Mouse (Mus musculus) lung, embryonic 15.5 days (tissue): ENCODE measurements around the gene Slc29a2. TPM values are rescaled to one million over a fixed set of nuclear protein-coding genes. Genes with fewer than 3 reads are reported as not detected.
A peak's percentile ranks its signal among the peaks of the same experiment; 100 is the strongest.

Source experiments
- ATAC-seq: fragments of 200-750 bp; cut with Nextera tagmentation; 2 replicates; pipeline ENCODE4 v1.8.0; 2017; ENCODE audit warnings: moderate number of reproducible peaks, borderline replicate concordance; ENCODE audit not compliant: low FRiP score, low TSS enrichment; ENCODE audit errors: extremely low read depth
- H3K27ac ChIP-seq: fragments of 300-500 bp; sonication (generic); 2 replicates; pipeline ENCODE4 v1.5.1; 2015; ENCODE audit warnings: moderate library complexity, mild to moderate bottlenecking, inconsistent platforms
- H3K27me3 ChIP-seq: fragments of 300-500 bp; sonication (generic); 2 replicates; pipeline ENCODE4 v1.6.1; 2015; ENCODE audit warnings: inconsistent platforms
- H3K36me3 ChIP-seq: fragments of 300-500 bp; sonication (generic); 2 replicates; pipeline ENCODE4 v1.6.1; 2015; ENCODE audit warnings: inconsistent platforms
- H3K4me1 ChIP-seq: fragments of 300-500 bp; sonication (generic); 2 replicates; pipeline ENCODE4 v1.6.1; 2015; ENCODE audit warnings: inconsistent platforms
- H3K4me2 ChIP-seq: fragments of 300-500 bp; sonication (generic); 2 replicates; pipeline ENCODE4 v1.6.1; 2015; ENCODE audit warnings: inconsistent platforms, mild to moderate bottlenecking, moderate library complexity
- H3K4me3 ChIP-seq: fragments of 300-500 bp; sonication (generic); 2 replicates; pipeline ENCODE4 v1.5.1; 2015; ENCODE audit warnings: mild to moderate bottlenecking, inconsistent platforms
- H3K9ac ChIP-seq: fragments of 300-500 bp; sonication (generic); 2 replicates; pipeline ENCODE4 v1.6.1; 2015; ENCODE audit warnings: inconsistent platforms
- H3K9me3 ChIP-seq: fragments of 300-500 bp; sonication (generic); 2 replicates; pipeline ENCODE4 v1.6.1; 2016; ENCODE audit warnings: inconsistent platforms
- WGBS: fragments of 180-500 bp; shearing (Covaris S2); methylation state at CpG from one replicate; pipeline ENCODE4 v1.1.7; 2015; 5-methylcytosine and 5-hydroxymethylcytosine counted together
- polyA plus RNA-seq: library from polyadenylated mRNA; unstranded; fragments of >200 nt; fragmentation: Nextera tagmentation; extraction: Ambion mirVana; gene quantifications from 2 replicates; pipeline ENCODE4 v1.2.1, GENCODE M21; 2015

The Slc29a2 gene
- polyA plus RNA-seq, 1 experiment from 2014 or later, result 4.1 TPM

GRCm38 (mm10) chr19:5037678-5038571, 14.3 kb downstream of the Slc29a2 start:
- H3K27ac ChIP-seq, result peak overlapping the region; percentile 79
- no peaks in the 10 kb centered on the region for H3K27me3 ChIP-seq
- ATAC-seq, result peak; percentile 45; the same call in 1 of the 2 replicates
- 2% methylated on average over 32 of the region's 32 CpGs for WGBS
- peak overlapping the region; percentile 95 for H3K4me2 ChIP-seq
- H3K36me3 ChIP-seq, result no peaks in the 10 kb centered on the region
- peak overlapping the region; percentile 76 for H3K4me3 ChIP-seq
- peak overlapping the region; percentile 84 for H3K9ac ChIP-seq
- peaks cover 39% of the 10 kb centered on the region for H3K4me1 ChIP-seq
- H3K9me3 ChIP-seq, result no peaks in the 10 kb centered on the region

GRCm38 (mm10) chr19:5038709-5039156, 15.1 kb downstream of the Slc29a2 start, which contains the start of the genes B4gat1 and AC124502.3:
TSS of gene B4gat1 (plus strand) at chr19:5038826.
TSS of gene AC124502.3 (plus strand) at chr19:5038891.
- no peaks in the 10 kb centered on the region for H3K27me3 ChIP-seq
- ATAC-seq, result peak; percentile 88
- H3K4me1 ChIP-seq, result peaks cover 39% of the 10 kb centered on the region
- under 1% methylated on average over 43 of the region's 44 CpGs for WGBS
- peak within 1 kb of the TSS; percentile 95 for H3K4me2 ChIP-seq
- peak within 1 kb of the TSS; percentile 76 for H3K4me3 ChIP-seq
- no peaks in the 10 kb centered on the region for H3K9me3 ChIP-seq
- H3K36me3 ChIP-seq, result no peaks in the 10 kb centered on the region
- peak within 1 kb of the TSS; percentile 84 for H3K9ac ChIP-seq
- H3K27ac ChIP-seq, result peak within 1 kb of the TSS; percentile 79

- Histone ChIP-seq H3K4me2 (peak overlapping the region; percentile 95), H3K9ac (peak overlapping the region; percentile 84), H3K27me3 (no peaks in the 10 kb centered on the region), H3K27ac (peak overlapping the region; percentile 65), H3K9me3 (no peaks in the 10 kb centered on the region), H3K4me1 (peaks cover 39% of the 10 kb centered on the region), H3K4me3 (peak overlapping the region; percentile 76), H3K36me3 (no peaks in the 10 kb centered on the region; the same call in 1 of the 2 replicates)
- WGBS, result 9% methylated on average over 41 of the region's 41 CpGs
- no peak for ATAC-seq
Measured at GRCm38 (mm10) chr19:5039301-5040114, 15.8 kb downstream of the Slc29a2 start.

- Histone ChIP-seq H3K9ac (peak within 1 kb of the TSS; percentile 68), H3K27ac (peak within 1 kb of the TSS; percentile 43), H3K9me3 (no peaks in the 10 kb centered on the region), H3K4me1 (peaks cover 39% of the 10 kb centered on the region), H3K27me3 (no peaks in the 10 kb centered on the region), H3K36me3 (peaks cover 5% of the 10 kb centered on the region; the same call in 1 of the 2 replicates), H3K4me2 (peak within 1 kb of the TSS; percentile 95), H3K4me3 (peak within 1 kb of the TSS; percentile 76)
- peak; percentile 71; the same call in 1 of the 2 replicates for ATAC-seq
- WGBS, result 3% methylated on average over 40 of the region's 40 CpGs
Measured at GRCm38 (mm10) chr19:5040862-5041523, 17.3 kb downstream of the Slc29a2 start, which contains the start of gene Brms1. TSS of gene Brms1 (plus strand) at chr19:5041354.

GRCm38 (mm10) chr19:5041588-5041987, 17.9 kb downstream of the Slc29a2 start:
- H3K9me3 ChIP-seq, result no peaks in the 10 kb centered on the region
- H3K27me3 ChIP-seq, result no peaks in the 10 kb centered on the region
- H3K27ac ChIP-seq, result peak overlapping the region; percentile 43
- peak overlapping the region; percentile 76 for H3K4me3 ChIP-seq
- peak overlapping the region; percentile 68 for H3K9ac ChIP-seq
- peaks cover 39% of the 10 kb centered on the region for H3K4me1 ChIP-seq
- H3K36me3 ChIP-seq, result peaks cover 9% of the 10 kb centered on the region
- ATAC-seq, result no peak
- WGBS, result 3% methylated on average over 16 of the region's 16 CpGs
- H3K4me2 ChIP-seq, result peak overlapping the region; percentile 95

- 75% methylated on average over 4 of the region's 4 CpGs for WGBS
- Histone ChIP-seq H3K27ac (no peak overlapping the region), H3K9ac (no peak overlapping the region), H3K4me3 (no peak overlapping the region), H3K4me2 (no peak overlapping the region), H3K4me1 (peaks cover 24% of the 10 kb centered on the region), H3K27me3 (no peaks in the 10 kb centered on the region), H3K9me3 (no peaks in the 10 kb centered on the region), H3K36me3 (peaks cover 27% of the 10 kb centered on the region)
- ATAC-seq, result no peak
Measured at GRCm38 (mm10) chr19:5045531-5045930, 21.9 kb downstream of the Slc29a2 start.

- 85% methylated on average over 14 of the region's 14 CpGs for WGBS
- H3K9me3 ChIP-seq, result no peaks in the 10 kb centered on the region
- H3K36me3 ChIP-seq, result peaks cover 27% of the 10 kb centered on the region
- H3K4me3 ChIP-seq, result no peak overlapping the region
- peaks cover 15% of the 10 kb centered on the region for H3K27me3 ChIP-seq
- H3K4me2 ChIP-seq, result no peak overlapping the region
- H3K9ac ChIP-seq, result no peak overlapping the region
- no peak for ATAC-seq
- peaks cover 26% of the 10 kb centered on the region for H3K4me1 ChIP-seq
- H3K27ac ChIP-seq, result no peak overlapping the region
Measured at GRCm38 (mm10) chr19:5048138-5049056, 24.7 kb downstream of the Slc29a2 start.

- no peak overlapping the region for H3K27ac ChIP-seq
- H3K27me3 ChIP-seq, result peaks cover 15% of the 10 kb centered on the region
- H3K4me2 ChIP-seq, result no peak overlapping the region
- no peak overlapping the region for H3K4me3 ChIP-seq
- WGBS, result 76% methylated on average over 6 of the region's 6 CpGs
- no peak for ATAC-seq
- no peaks in the 10 kb centered on the region for H3K9me3 ChIP-seq
- peaks cover 27% of the 10 kb centered on the region for H3K36me3 ChIP-seq
- H3K4me1 ChIP-seq, result peaks cover 26% of the 10 kb centered on the region
- no peak overlapping the region for H3K9ac ChIP-seq
Measured at GRCm38 (mm10) chr19:5049325-5049724, 25.7 kb downstream of the Slc29a2 start.

- peak; percentile 60 for ATAC-seq
- Histone ChIP-seq H3K27ac (peak within 1 kb of the TSS; percentile 35; the same call in 1 of the 2 replicates), H3K36me3 (peaks cover 24% of the 10 kb centered on the region), H3K4me2 (peak within 1 kb of the TSS; percentile 55), H3K4me1 (peaks cover 26% of the 10 kb centered on the region), H3K9ac (peak within 1 kb of the TSS; percentile 24; the same call in 1 of the 2 replicates), H3K4me3 (peak within 1 kb of the TSS; percentile 35), H3K9me3 (no peaks in the 10 kb centered on the region), H3K27me3 (peaks cover 15% of the 10 kb centered on the region)
- 17% methylated on average over 13 of the region's 14 CpGs for WGBS
Measured at GRCm38 (mm10) chr19:5050047-5050905, 26.6 kb downstream of the Slc29a2 start, which contains the start of gene Rin1. TSS of gene Rin1 (plus strand) at chr19:5050481.
